Mouse (Mus musculus): ENCODE measurements around the gene Vax1. TPM values are rescaled to one million over a fixed set of nuclear protein-coding genes. Genes with fewer than 3 reads are reported as not detected.

Vax1 gene
- not detected for total RNA-seq (2021)
- long read RNA-seq, experiment 1, result 0 reads
- long read RNA-seq, experiment 2, result 0 reads

GRCm38 (mm10) chr19:59169936-59170765 is at the start of gene Vax1:
Gene Vax1, minus strand, starts transcription at chr19:59170056.
- DNase-seq, result peak; percentile 19

- DNase-seq, result no peak
Observed at GRCm38 (mm10) chr19:59218991-59219390, 49.1 kb upstream of the Vax1 start, which contains the start of gene Kcnk18. Gene Kcnk18, plus strand, starts transcription at chr19:59219214.

GRCm38 (mm10) chr19:59216891-59217290 is 47.0 kb upstream of the Vax1 start:
- no peak for DNase-seq

GRCm38 (mm10) chr19:59208986-59209385 is 39.1 kb upstream of the Vax1 start:
- no peak for DNase-seq

GRCm38 (mm10) chr19:59208475-59208874 is 38.6 kb upstream of the Vax1 start:
- DNase-seq, result peak; percentile 79

DNA sequence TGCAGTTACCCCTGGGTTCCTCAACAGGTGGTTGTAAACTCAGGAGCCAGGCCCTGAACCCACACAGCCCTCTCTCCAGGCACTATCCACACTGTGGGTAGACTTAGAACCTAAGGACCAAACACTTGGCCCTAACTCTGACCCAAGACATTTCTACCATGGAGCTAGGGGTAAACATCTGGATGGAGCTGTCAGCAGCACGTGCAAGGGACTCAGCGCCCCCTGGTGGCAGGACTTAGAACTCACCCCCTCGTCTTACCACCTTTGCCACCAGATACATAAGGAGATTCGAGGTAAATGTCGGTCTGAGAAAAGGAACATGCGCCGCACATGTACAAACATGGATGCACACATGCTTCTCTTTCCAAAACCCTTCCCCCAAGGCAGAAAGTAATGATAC is 28.3 kb upstream of the Vax1 start:
- DNase-seq, result peak; percentile 84

DNA sequence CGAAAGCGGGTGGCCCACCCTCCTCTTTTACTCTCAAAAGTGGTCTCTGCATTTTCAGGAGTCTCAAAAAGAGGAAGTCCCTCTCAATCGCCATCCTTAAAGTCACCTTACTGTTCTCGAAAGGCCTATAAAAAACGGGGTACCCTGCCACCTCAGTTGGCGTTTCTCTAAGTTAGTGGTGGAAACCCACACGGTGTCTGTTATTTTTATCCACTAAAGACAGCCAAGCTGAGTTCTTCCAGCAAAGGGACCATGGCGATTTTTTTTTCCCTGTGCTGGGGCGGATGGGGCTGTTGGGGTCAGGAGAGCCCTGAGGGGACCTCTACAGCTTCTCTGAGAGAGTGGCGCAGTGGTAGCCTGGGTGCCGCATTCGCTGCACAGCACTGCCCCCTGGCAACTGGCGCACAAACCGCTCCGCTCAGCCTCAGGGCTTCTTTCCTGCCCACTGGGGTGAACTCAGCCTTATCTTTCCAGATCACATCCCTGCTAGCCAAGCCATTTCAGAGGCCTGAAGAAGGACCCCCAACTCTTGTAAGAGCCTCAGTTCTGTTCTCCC is 26.3 kb upstream of the Vax1 start:
- peak; percentile 79 for DNase-seq

GRCm38 (mm10) chr19:59195181-59195770 is 25.4 kb upstream of the Vax1 start:
- no peak for DNase-seq

DNA sequence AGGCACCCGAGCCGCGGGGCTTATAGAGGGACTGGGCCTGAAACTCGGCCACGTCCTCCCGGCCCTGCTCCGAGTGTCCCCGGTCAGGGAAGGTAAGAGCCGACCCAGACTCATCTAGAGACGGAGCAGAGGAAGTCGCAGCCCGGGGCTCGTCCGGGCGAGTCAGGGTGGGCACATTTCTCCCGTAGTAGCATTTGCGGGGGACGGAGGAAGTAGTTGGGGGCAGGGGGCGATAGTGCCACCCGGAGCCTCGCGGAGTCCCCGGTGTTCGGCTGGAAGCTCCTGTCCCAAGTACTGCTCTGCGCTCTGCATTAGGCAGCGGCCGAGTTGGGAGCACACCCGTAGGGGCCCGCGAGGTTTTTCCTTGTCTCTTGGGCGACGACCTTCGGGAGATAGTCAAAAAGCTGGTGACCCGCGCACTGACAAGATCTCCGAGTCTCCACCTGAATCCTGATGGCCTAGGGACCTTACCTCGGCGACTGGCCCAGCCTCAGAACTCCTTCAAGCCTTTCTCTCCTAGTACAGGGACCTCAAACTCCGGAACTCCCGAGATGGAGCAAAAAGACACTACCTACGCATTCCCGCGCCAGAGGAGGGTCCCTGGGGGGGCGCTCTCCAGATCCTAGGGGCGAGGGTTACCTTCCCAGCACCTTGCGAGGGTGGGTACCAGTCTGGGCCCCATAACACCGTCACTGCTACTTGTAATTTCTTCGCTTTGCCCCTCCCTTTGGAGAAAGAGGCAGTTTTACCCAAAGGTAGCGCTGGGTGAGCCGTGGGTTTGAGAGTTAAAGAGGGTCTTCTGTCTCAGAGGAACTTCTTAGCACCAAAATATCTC is 24.3 kb upstream of the Vax1 start:
- peak; percentile 18 for DNase-seq

DNA sequence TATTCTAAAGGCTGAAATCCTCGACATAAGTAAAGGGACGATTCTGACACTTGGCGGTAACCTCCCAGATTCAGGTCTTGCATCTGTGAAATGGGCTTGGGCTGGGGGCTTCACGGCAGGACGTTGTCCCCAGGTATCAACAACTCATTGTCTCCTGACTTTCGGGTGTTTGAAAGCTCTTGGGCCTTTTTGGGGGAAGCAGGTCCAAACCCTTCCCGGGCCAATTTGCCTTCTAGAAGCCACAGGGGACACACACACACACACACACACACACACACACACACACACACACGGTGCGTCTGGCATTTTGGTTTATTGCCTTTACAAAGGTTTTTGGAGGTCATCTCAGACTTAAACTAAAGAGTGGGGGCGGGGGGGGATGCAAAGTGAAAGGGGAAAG is 23.6 kb upstream of the Vax1 start:
- DNase-seq, result no peak

DNA sequence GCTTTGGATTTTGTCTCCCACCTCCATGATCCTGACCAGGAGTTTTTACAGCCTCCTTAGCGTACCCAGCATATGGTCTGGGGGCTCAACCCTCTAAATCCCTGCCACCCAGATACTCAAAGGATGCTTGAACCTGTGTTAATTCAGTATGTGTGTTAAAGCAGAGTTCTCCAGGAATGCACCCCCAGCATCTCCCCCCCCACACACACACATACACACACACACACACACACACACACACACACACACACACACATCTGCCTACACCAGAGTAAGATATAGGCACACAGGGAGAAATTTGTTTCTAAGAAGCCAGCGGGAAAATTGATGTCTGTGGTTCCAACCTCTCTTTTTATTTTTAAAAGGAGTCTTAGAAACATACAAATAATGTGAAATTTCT is 22.6 kb upstream of the Vax1 start:
- no peak for DNase-seq

DNA sequence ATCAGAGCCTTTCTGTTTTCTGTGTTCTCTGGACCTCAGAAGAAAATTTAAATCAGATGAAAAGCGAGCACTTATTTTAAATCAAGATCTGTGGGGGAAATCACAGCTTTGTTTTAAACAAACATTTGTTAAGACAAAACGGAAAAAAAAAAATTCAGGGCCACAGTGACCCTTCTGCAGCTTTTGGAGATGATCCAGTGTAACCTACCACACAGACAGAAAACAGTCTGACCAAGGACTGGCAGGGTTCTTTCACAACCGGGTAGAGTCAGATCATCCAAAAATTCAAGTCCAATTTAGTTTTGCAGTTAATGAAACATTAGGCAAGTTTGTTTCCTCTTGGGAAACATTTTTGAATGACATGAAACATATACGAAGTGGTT is 21.3 kb upstream of the Vax1 start:
- no peak for DNase-seq

GRCm38 (mm10) chr19:59190431-59191122 is 20.7 kb upstream of the Vax1 start:
- DNase-seq, result no peak

DNA sequence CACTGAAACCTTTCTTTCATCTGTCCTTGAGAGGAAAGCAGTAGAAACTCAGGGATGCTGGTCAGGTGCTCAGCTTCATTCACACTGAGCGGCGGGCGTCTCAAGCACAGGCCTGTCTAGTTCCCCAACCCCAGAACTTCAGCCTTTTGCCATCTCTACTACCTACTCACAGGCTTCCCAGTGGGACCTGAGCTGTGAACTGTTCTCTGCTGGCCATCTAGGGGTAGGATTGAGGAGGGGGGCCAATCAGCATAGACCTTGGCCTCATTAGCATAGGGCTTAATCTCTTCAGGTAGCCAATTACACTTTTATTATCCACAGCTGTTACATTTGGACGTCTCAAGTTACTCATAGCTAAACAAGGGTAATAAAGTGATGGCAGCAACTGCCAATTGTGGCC is 19.1 kb upstream of the Vax1 start:
- DNase-seq, result no peak

DNA sequence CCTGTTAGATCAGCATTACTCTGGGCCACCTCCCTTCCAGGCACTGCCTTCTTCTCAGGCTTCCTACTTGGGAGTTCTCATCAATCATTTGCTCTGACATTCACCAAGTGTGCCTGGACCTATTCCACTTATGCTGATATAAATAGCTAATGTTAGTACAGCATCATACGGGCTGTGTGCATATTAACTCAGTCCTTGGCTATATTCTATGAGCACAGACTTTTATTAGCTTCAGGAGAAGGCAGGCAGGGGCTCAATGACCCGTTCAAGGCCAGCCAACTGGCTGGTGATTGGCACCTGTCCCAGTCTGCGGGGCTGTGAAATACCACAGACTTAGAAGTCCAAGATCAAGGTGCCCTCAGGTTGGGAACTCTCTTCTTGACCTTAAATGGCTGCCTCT is 14.1 kb upstream of the Vax1 start:
- DNase-seq, result no peak

DNA sequence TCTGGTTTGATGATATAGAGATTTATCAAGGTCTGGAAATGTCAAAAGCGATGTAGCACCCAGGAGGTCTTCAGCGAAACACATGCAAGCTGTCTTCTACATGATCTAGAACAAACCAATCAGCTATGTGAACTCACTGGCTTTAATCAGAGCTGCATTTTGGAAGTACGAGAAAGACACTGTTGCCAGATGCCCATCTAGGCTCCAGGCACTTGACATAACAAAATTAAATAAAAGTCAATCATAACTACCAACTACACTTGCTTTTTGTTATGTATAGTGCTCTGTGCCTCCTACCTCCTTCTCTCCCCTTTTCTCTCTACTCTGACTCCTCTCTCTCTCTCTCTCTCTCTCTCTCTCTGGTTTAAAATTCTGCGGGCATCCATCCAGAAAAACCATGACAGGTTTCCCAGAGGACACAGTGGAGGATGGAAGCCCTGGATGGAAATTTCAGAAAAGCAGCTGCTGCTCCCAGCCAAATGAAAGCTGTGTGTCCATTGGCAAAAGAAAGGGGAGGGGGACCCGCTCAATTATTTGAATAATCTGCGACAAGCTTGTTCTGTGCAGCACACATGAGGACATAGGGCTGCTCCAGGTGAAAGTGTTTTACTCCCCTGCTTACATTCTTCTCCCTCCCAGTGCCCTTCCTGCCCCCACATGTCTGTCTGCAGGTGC is 3.6 kb upstream of the Vax1 start:
- DNase-seq, result no peak

GRCm38 (mm10) chr19:59172781-59173180 is 2.9 kb upstream of the Vax1 start:
- no peak for DNase-seq

DNA sequence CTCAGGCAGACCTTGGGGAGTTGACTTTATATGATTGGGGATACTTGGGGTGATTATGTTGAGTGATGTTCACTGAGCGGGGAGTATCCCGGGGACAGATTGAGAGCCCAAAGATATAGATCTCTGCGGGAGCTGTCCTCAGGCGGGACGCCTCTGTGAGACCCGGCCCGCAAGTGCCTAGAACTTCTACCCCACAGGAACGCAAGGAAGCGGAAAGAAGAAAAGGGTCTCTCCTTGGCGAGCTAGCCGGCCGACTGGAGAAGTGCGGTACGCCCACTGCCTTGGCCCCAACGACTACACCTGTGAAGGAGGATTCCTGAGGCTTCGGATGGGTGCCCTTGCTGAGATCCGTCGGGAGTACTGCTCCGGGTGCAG is 2.0 kb upstream of the Vax1 start:
- no peak for DNase-seq

GRCm38 (mm10) chr19:59171151-59171870 is 1.5 kb upstream of the Vax1 start:
- no peak for DNase-seq

- DNase-seq, result no peak
Observed at GRCm38 (mm10) chr19:59170766-59171095, 875 bp upstream of the Vax1 start.

Data from adrenal gland, postnatal 10 days (tissue).